Mouse (Mus musculus) embryo, embryonic 10 days (tissue): ENCODE results near the gene Rmdn2.

Experiments used
- DNase-seq: peaks from one replicate; pipeline ENCODE4 v3.0.0-alpha.2; 2015; ENCODE audit warnings: low spot score

The Rmdn2 gene

GRCm38 (mm10) chr17:79611545-79611944 lies at the start of gene Rmdn2:
TSS of gene Rmdn2 (plus strand) at chr17:79611863.
- no peak for DNase-seq

DNA sequence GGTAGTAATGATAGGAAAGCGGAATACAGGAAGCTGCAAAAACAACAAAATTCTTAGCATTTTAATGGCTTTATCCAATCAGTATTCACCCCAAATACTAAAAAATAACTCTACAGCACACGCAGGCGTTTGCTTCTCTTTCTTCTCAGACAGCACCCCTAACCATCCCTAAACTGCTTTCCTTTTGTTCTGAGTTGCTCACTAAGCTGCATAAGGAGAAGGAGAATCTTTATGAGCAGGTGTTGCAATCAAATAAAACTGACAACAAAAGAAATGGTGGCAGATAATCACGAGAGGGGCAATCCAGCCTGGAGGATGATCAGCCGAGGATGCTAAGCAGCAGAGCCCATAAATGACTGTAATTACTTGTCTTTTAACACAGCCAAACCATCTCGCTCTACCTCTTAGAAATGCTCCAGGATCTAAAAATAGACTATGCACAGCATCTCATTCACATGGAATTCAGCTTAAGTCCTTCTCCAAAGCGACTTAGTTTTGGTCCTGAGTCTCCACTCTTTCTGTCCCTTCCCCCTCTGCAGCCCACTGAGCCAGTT lies 48.5 kb upstream of the Rmdn2 start:
- DNase-seq, result no peak

DNA sequence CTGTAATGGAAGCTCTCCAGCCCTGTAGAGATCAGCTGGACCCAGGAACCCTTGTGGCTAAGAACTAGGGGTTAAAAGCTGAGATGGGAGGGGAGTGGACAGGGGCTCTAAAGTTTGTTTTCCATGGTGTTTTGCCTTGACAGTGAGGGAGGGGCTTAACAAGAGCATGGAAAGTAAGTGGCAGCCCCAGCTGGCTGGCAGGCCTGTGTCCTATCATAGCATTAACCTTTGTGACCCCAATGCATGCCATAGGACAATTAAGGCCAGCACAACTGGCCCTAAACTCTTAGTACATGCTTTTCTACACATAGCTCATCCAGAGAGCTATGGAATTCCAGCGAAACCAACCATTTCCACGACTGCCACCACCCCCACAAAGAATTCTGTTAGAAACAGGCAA lies 47.9 kb upstream of the Rmdn2 start:
- DNase-seq, result peak; percentile 73

- DNase-seq, result peak; percentile 26
Observed at GRCm38 (mm10) chr17:79565241-79565961, 46.3 kb upstream of the Rmdn2 start.

DNA sequence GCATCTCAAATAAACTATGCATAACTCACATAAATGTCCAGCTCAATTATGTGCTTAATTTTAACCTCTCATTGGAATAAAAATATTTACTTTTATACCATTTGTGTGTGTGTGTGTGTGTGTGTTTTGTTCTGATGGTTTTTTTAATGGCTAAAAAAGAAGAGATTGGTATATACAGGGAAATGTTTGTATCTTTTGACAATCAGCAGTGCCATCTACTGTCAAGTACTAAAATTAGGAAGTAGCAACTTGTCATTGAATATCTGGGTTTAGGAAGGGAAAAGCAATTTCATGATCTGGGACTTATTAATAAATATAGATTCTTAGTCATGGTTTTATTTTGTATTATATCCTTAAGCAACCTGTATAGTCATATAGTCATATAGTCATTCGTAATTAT lies 43.3 kb upstream of the Rmdn2 start:
- peak; percentile 17 for DNase-seq

DNA sequence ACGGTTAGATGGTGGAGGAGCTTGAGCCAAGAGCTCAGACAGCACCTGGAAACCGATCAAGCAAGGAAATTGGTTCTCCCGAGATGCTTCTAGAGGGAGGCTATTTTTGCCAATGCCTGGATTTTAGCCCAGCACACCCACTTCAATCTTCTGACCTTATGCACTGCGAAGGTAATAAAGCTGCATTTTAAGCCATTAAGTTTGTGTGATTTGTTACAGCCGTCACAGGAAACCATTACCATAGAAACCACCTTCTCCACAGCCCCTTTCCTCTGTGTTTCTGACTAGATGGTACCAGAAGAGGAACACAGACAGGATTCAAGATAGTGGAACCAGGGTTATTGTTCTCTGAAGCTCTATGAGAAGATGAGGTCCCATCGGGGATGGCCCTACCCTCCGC lies 33.3 kb upstream of the Rmdn2 start:
- peak; percentile 7 for DNase-seq

DNA sequence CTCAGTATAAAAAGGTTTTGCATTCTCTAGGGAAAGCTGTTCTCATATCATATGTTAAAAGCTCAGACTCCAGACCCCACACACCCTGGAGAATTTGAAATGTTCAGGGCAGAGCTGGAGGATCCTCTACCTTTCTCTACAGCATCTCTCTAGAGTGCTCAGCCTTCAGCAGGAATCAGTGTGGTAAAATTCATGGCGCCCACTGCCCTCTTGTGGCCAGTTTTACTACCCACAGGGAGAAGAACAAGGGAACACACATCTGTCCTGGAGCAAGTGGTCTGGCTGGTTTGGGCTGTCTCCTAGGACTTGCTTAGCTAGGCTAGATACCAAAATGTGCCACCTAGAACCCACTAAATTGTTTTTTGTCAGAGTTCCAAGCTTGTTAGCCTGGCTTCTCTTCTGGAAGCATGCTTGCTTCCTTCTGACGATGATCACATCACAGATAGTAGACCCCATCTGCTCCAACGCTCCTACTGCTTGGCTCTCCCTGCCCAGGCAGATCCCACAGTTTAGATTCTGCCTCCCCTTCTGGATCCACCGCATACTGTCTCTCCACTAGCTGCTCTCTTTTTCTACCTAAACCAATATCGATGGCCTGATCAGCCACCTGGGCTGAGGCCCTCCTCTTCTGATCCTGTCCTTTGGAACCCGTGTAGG lies 31.3 kb upstream of the Rmdn2 start:
- DNase-seq, result peak; percentile 88

DNA sequence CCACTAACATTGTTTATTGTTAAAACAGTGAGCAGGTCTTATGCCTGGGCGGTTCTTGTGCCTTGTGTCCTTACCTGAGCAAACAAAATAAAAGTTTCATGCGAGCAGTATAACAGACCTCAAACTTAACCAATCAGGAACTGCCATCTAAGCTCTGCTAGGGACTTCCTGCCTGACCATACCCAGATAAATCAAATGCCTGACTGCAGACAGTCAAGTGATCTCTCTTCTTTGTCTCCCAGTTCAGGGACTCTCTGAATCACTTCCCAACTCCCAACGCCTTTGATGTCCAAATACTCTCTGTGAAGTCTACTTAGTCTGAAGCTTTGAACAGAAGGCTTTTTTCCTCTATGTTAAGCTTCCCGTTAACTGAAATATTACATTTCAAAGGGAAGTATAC lies 28.2 kb upstream of the Rmdn2 start:
- no peak for DNase-seq

GRCm38 (mm10) chr17:79584246-79584800 lies 27.3 kb upstream of the Rmdn2 start:
- DNase-seq, result no peak

- no peak for DNase-seq
Observed at GRCm38 (mm10) chr17:79589913-79590312, 21.8 kb upstream of the Rmdn2 start.

DNA sequence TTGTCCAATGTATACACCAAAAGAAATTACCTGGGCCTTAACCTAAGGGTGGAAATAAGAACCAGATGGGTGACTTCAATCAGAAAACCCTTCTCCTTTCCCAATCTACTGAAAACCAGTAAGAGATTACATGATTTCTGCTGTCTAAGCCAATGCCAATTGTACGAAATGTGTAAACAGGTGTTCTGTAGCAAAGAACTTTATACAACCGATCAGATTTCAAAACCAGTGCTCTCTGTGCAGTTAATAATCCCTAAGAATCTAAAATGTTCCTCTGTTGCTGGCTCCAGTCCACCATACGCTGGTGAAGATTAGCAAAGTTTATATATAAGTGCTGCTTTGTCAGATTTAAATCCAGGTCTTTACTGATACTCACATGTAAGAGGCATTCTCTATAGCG lies 15.7 kb upstream of the Rmdn2 start:
- no peak for DNase-seq

GRCm38 (mm10) chr17:79598151-79598550 lies 13.5 kb upstream of the Rmdn2 start:
- no peak for DNase-seq

- peak; percentile 68 for DNase-seq
Observed at GRCm38 (mm10) chr17:79598596-79599577, 12.8 kb upstream of the Rmdn2 start.

DNA sequence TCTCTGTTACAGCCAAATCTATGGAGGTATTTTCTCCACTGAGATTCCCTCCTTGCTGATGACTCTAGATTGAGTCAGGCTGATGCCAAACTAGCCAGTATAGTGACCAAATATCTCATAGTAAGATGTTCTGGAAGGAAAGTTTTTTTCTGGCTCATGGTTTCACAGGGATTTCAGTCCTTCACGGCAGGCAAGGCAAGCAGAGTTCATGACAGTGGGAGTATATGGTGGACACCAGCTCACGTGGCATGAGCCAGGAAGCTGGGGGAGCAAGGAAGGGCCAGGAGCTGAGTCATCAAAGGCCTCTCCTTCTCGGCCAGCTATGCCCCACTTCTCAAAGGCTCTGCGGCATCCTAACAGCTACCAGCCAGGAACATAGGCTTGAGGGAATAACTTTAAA lies 11.6 kb upstream of the Rmdn2 start:
- DNase-seq, result no peak

- DNase-seq, result no peak
Observed at GRCm38 (mm10) chr17:79602381-79602780, 9.3 kb upstream of the Rmdn2 start.

GRCm38 (mm10) chr17:79603427-79603826 lies 8.2 kb upstream of the Rmdn2 start:
- no peak for DNase-seq

DNA sequence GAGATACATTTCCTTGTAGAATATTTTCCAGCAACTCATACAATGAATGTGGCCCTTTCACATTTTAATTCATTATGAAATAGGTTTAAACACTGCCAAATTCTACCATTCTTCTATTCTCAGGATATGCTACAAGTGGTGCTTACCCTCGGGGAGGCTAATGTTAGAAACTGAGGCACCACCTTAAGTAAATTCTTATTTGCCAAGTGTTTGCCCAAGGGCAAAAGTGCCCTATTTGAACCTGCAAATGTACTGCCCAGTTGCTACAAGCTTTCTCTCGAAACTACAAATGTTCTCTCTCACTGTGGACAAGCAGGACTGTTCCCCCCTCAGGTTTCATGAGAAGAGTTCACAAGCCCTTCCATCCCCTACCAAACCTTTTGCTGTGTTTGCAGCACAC lies 5.9 kb upstream of the Rmdn2 start:
- DNase-seq, result no peak

DNA sequence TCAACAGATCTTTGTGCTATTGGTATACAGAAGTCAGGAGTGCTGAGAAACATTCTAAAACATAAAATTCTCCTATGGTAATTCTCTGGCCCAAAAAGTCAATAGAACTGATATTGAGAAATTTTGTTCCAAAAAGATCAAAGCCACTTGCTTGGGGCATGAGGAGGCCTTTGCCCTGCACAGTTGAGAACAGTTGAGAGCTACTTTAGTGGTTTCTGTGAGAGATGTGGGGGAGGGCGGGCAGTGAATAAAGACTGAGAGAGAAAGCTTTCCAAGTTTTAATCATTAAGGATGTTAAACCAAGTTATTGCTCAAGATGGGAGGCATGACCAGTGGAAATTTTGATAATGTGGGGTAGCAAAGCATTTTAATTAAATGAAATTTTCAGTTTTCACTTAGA lies 2.0 kb upstream of the Rmdn2 start:
- no peak for DNase-seq

DNA sequence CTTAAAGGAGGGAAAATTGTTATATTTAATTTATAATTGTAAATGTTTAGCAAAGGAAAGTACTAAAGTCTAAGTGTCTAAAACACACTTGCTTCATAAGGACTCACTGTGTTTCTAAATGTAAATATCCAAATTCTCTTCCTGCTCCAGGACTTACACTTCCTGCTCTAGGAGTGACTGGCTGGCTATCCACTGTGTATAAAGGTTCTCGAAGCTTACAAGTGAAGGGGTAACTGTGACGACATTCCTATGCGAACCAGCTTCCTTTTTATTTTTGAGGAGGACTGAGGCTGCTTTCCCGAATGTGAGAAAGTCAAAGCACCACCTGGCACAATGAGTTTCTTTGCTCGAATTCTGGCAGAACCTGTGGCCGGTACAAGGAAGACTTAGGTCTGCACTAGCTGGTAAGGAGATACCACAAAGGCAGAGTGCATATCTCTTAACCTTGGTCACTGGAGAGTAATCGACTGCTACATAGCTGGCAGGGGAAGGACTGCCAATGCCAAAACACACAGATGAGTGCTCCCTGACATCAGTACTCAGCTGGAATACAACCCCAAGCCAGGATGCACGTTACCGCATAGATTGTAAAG lies 1.4 kb upstream of the Rmdn2 start:
- no peak for DNase-seq

DNA sequence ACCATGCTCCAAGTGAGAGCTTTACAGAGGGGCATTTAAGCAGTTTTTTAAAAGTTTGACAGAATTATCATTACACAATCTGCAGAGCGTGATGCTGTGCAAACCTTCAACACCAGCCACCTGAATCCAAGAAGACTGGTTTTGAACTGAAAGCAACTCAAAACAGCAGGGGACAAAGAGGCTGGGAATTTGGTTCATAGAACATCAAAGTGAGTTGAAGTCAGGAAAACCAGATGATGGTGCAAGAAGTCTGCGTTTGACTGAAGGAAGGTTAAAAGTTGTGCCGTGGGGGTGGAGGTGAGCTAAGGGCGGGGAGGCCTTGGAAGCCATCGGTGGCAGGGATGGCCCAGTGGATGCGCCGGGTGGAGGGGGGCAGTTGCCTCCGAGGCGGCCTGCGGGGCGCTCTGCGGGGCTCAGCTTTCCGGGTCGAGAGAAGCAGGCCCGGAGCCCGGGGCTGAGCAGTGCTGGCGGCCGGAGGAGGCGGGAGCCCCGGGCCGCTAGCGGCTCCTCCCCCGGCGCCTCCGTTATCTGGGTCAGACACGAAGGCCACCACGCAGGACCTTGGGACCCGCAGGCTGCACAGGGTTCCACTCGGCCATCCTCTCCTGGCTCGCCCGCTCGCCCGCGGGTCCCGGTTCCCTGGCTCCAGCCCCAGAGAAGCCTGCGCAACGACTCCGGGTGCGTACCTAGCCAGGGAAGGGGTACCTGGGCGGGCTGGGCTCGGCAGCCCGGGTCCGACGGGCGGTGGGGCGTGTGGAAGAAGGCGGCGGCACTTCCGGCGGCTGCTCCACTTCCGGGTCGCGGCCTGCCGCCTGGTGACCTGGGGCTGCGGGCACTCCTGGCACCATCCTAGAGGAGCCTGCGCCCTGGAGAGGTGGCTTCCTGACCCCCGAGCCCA lies 3.3 kb downstream of the Rmdn2 start:
- DNase-seq, result peak; percentile 75

GRCm38 (mm10) chr17:79615897-79616296 lies 4.2 kb downstream of the Rmdn2 start:
- DNase-seq, result peak; percentile 6
